Mouse (Mus musculus) E14TG2a.4 (cell line): ENCODE data around the gene Dtx3.

Experiments used
- CTCF ChIP-seq: conservative IDR thresholded peaks from 2 replicates; pipeline ENCODE4 v1.5.1; 2014; ENCODE audit warnings: low read length
- NANOG ChIP-seq: IDR thresholded peaks from 2 replicates; pipeline ENCODE4 v1.6.1; 2014; ENCODE audit warnings: borderline replicate concordance, low read length, mixed read lengths

DNA sequence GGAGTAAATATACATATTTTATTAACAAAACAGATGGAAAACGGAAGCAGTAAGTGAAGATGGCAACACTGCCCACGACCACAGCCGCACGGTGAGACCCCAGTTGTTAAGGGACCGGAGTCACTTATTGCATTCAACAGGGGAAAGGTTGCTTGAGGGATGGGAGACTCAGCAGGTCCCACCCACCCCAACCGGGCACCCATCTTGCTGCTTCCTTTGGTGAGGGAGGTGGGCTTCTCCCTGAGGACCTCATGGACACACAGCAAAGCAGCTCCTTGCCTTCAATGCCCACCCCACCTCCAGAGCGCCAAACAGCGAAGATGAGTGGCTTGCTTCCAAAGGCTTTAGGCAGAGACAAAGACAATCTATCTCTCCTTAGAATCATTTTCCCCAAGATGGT lies 1.6 kb upstream of the Dtx3 start:
- TF ChIP-seq NANOG (no peak), CTCF (no peak)
